Mouse (Mus musculus): Measurements from ENCODE around the gene Cntnap5b.
A peak's percentile ranks its signal among the peaks of the same experiment; 100 is the strongest.

Cntnap5b gene

DNA sequence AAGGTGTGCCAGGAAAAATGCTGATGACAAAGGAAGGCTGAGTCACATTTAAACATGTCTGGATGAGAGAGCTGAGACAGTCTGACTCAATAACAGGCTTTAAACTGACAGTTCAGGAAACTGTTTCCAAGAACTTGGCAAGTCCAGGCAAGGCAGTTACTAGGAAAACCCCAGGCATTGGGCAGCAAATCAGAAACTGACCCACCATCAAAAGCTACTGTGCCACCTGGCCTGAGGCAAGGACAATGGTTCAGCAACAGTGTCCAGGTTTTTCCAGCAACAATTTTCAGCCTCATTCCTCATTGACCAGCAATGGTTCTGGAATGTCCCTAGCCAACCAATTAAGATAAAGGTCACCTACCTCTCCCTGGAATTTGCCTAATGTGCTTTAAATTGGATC is 399.0 kb downstream of the Cntnap5b start:
- no peak for DNase-seq (ENCODE audit: low spot score)

GRCm38 (mm10) chr1:100180050-100180449 is 407.5 kb downstream of the Cntnap5b start:
- DNase-seq (ENCODE audit: low spot score), result peak; percentile 60

DNA sequence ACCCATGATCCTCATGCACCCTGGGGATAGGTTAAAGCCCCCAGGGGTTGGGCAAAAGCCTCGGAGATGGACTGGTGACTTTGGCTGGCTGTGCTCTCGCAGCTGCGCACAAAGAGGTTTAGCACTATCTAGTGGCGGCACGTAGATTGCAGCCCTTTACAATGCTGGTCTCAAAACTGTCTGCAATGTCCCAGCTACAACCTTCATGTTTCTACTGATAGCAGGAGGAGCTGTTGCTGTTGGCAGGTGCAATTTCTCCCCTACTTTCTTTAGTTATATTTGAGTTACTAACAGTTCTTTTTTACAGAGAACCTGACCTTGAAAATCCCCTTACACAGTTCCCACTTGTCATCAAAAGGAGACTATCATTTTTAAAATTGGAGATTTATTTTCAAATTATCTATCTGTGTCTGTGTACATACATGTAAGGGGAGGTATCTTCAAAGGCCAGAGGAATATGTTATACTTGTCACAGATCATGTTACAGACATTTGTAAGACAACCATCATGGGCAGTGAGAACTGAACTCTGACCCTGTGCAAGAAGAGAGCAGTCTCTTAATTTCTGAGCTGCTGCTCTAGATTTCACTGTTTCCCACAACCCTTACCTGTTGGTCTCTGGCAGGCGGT is 459.5 kb downstream of the Cntnap5b start:
- DNase-seq (ENCODE audit: low spot score), result peak; percentile 46

GRCm38 (mm10) chr1:100251964-100252363 is 479.4 kb downstream of the Cntnap5b start:
- DNase-seq (ENCODE audit: low spot score), result no peak

DNA sequence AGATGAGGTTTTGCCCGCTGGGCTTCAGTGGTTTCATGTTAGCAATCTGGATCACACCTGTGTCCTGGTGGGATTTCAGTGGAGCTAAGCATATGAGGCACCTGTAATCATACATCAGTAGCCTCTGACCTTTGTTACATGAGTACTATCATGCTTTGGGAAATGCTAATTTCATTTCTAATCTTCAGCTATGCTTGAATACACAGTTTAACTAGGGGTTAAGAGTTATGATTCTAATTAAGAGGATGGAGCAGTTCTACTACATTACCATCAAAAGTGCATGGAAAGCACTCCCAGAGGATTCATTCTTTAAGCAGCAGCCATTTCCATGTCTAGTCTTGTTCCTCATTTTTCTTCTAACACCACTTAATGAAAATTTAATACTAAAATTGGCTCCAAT is 538.1 kb downstream of the Cntnap5b start:
- DNase-seq (ENCODE audit: low spot score), result no peak

DNA sequence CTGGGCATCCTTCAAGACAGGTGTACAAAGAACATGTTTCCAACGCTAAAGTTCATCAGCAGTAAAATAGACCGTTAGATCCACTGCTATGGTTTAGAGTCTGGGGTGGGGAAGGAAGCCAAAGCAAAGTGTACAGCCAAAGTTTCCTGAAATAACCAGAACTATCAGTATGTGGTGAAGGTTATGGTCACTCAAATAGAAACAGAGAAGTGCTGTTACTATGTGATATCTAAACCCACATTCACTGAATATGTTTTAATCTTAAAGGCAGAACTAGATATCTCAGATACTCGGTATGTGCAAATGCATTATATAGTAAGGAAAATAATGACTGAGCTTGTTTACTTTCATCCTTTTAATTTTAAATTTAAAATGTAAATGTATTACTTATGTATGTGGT is 558.5 kb downstream of the Cntnap5b start:
- no peak for DNase-seq (ENCODE audit: low spot score)

DNA sequence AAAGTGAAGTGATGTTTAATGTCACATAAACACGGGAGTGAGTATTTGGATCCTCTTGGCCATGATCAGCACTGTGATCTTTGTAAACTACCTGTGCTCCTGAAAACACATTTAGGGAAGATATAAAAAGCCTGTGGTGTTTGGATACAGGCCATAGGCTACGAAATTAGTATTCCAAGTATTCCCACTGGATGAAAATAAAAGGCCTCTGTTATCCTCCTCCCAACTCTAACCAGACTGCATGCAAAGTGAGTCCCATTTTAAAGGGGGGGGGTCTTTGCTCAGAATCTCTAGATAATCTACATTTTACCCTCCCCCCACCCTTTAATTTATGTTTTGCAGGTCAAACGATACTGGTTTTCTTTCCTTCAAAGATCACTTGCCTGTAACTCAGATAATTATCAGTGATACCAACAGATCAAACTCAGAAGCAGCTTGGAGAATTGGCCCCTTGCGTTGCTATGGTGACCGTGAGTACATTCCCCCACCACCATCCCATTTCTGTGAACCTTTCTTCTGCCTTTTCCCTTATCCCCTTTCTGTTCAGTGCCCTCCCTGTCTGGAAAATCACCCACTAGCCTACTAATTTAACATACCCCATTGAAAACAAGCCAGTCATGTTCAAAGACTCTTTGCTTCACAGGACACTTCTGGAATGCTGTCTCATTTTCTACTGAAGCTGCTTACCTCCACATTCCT is 597.0 kb downstream of the Cntnap5b start:
- no peak for DNase-seq (ENCODE audit: low spot score)

GRCm38 (mm10) chr1:100386252-100386651 is 613.7 kb downstream of the Cntnap5b start:
- no peak for DNase-seq (ENCODE audit: low spot score)

DNA sequence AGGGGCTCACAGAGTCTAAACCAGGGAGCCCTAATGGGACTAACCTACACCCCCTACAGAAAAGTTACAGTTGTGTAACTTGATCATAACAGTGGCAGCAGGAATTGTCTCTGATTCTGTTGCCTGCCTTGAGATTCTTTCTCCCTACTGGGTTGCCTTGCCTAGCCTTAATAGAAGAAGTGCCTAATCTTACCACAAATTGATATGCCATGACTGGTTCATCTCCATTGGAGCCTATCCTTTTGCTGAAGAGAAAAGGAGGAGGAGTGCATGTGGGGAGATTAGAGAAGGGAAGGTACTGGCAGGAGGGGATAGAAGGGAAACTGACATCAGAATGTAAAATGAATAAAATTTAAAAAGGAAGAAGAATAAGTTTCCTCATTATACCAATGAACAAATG is 621.5 kb downstream of the Cntnap5b start:
- no peak for DNase-seq (ENCODE audit: low spot score)

GRCm38 (mm10) chr1:100416658-100417224 is 644.2 kb downstream of the Cntnap5b start:
- no peak for DNase-seq (ENCODE audit: low spot score)

DNA sequence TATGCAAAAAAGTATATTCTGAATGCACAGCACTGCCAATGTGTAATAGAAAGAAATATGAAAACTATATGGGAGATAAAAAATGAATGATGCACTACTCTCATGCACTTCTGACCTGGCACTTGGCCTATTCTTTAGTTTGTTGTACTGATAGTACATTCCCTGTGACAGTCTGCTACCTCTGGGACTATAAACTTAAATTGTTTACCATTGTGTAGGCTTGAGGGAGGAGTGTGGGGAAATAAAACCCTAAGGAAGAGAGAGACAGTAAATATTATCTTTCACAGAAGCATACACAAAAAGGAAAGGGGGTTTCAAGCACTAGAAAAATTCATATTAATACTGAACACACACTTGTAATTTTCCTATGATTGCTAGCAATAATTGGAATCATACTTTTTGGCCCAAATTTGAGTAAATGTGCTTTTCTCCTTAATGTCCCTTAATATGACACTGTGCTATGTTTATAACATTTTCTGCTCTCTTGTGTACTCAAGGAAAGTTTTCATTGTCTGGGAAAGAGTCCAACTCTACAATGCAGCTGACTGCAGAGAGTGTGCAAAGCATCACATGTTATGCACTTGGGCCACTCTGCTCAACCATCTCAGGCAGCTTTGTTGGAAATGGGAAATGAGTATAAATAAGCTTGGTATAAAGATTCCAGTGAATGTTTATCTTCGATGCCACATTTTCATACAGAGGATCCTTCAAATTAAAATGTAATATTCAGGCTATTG is 657.6 kb downstream of the Cntnap5b start:
- no peak for DNase-seq (ENCODE audit: low spot score)

DNA sequence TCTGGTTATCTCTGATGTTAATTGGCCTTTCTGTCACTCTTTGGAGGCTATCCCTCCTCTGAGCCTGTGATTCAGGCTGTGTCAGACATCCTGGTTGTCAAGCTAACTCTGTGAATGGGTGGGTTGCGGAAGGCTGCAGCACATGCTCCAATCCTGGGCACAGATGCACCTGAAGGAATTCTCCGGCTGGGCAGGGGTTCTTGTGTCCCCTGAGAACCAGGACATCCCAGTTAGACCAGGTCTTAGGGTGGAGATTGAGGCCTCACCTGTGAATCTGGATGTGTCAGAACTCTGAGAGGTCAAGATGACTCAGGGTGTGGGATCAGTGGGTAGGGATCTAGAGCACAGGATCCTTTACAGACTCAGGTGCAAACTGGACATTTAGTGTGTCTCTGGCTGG is 691.3 kb downstream of the Cntnap5b start:
- no peak for DNase-seq (ENCODE audit: low spot score)

GRCm38 (mm10) chr1:100465226-100465625 is 692.7 kb downstream of the Cntnap5b start:
- no peak for DNase-seq (ENCODE audit: low spot score)

GRCm38 (mm10) chr1:100467595-100467994 is 695.0 kb downstream of the Cntnap5b start:
- no peak for DNase-seq (ENCODE audit: low spot score)

DNA sequence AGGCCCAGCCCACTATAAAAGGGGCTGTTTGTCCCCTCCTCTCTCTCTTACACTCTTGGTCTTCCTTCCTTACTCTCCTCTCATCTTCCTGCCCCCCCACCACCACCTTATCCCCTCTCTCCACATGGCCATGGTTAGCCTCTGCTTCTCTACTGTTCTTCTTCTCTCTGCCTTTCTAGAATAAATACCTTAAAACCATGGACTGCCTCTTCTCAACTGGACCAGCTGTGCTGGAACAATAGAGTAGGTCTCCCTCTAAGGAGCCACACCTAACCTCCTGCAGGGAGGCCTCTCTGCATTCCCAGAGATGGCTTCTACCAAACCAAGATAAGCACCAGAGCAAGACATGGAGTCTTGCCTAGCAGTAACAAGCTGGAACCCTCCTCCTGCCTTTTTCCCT is 737.3 kb downstream of the Cntnap5b start:
- no peak for DNase-seq (ENCODE audit: low spot score)
